Mouse (Mus musculus) right cerebral cortex, postnatal 25 days (tissue): ENCODE measurements around the gene Hist1h2bp.
"Not testable (repeated sequence)": the region's sequence is repeated elsewhere in the genome, so short reads cannot be mapped to it uniquely, and the experiment has no call there.

Experiments
- DNase-seq: peaks from one replicate; pipeline ENCODE4 v3.0.0; 2022

Hist1h2bp gene

DNA sequence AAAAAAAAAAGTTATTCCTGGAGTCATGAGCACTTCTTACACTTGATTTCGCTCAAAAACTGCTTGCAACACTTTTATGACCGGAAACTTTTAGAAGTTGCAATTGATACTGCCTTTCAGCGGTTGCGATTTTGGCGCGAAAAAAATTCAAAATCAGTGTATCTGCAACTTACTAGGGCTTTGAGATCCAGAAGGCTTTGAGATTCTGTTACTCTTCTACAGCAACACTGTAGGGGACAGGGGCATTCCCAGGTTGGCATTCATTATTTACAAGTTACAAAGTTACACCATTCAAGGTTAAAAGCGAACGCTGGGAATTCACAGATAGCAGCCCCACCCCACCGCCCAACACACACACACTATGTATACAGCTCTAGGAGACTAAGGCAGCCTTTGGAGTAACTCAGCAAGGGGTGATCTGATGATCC lies 3.5 kb upstream of the Hist1h2bp start:
- no peak for DNase-seq

GRCm38 (mm10) chr13:21784311-21784710 lies 3.0 kb upstream of the Hist1h2bp start:
- DNase-seq, result no peak

GRCm38 (mm10) chr13:21786189-21786898 lies 917 bp upstream of the Hist1h2bp start:
- DNase-seq, result no peak

GRCm38 (mm10) chr13:21787760-21788593 lies 716 bp downstream of the Hist1h2bp start:
- DNase-seq, result no peak

GRCm38 (mm10) chr13:21789925-21790324 lies 2.7 kb downstream of the Hist1h2bp start:
- DNase-seq, result no peak

DNA sequence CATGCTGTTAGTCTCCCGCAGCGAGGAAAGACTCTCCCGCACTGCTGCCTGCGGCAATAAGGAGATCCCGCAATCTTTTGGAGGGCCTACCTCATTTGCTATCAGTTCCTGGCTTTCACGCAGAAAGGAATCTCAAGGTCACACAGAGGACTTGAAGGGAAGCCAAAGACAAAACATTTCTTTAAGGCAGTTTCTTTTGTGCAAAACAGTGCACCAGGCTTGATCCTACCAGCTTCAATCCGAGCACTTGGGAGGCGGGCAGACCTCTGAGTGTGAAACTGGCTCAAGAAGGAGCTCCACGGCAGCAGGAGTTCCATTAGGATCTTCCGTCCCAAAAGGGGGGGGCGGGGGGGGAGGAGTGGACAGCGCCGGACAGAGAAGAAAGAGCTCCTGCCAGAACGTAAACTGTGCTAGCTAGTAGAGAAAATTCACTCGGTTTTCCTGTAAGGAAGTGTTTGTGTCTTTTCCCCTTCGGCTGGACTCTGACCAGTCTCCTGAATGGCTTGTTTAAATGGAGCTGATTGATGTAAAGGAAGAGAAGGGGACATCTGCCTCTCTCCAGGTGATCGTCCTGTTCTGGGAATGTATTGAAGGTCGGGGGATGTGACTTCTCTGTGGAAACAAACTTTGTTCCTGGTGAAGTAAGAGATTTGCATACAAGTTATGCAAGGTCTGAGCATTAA lies 3.5 kb downstream of the Hist1h2bp start:
- no peak for DNase-seq

GRCm38 (mm10) chr13:21795584-21795983 lies 8.3 kb downstream of the Hist1h2bp start:
- DNase-seq, result no peak

GRCm38 (mm10) chr13:21797163-21797562 lies 9.9 kb downstream of the Hist1h2bp start:
- not testable (repeated sequence) for DNase-seq

- not testable (repeated sequence) for DNase-seq
Observed at GRCm38 (mm10) chr13:21803058-21803457, 15.8 kb downstream of the Hist1h2bp start.

GRCm38 (mm10) chr13:21810073-21810472 lies 22.8 kb downstream of the Hist1h2bp start, which contains the start of the genes Hist1h2bq and Hist1h2ao:
Gene Hist1h2bq (minus strand): TSS chr13:21810197.
Gene Hist1h2ao (plus strand): TSS chr13:21810465.
- DNase-seq, result not testable (repeated sequence)

GRCm38 (mm10) chr13:21811074-21811473 lies 23.8 kb downstream of the Hist1h2bp start:
- not testable (repeated sequence) for DNase-seq

GRCm38 (mm10) chr13:21811539-21811938 lies 24.3 kb downstream of the Hist1h2bp start, which contains the start of gene Hist1h4m:
Gene Hist1h4m (plus strand): TSS chr13:21811746.
- peak; percentile 46 for DNase-seq

- not testable (repeated sequence) for DNase-seq
Observed at GRCm38 (mm10) chr13:21812092-21812491, 24.8 kb downstream of the Hist1h2bp start.

DNA sequence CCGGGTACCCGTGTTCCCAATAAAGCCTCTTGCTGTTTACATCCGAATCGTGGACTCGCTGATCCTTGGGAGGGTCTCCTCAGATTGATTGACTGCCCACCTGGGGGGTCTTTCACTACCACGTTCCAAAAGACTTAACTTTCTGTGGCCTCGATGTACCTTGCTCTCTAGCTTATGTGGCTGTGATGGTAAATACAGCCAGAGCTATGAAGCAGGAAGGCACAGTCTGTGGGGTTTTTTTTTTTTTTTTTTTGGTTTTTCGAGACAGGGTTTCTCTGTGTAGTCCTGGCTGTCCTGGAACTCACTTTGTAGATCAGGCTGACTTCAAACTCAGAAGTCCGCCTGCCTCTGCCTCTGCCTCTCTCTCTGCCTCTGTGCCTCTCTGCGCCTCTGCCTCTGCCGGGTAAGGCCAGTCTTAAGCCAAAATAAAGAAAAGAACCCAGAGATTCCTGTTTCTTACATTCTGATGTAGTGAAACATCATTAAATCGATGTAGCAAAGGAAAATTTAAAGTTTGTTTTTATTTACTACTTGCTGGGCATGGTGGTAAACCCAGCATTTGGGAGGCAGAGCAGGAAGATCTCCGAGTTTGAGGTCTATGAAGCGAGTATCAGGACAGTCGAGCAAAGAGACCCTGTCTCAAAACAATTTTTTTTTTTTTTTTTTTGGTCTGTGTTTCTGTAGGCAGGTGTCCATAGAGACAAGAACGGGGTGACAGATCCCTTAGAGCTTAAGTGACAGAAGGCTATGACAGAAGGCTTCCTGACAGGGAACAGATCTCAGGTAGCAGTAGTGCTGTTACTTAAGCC lies 33.0 kb downstream of the Hist1h2bp start:
- not testable (repeated sequence) for DNase-seq

GRCm38 (mm10) chr13:21828511-21828910 lies 41.2 kb downstream of the Hist1h2bp start:
- DNase-seq, result no peak

DNA sequence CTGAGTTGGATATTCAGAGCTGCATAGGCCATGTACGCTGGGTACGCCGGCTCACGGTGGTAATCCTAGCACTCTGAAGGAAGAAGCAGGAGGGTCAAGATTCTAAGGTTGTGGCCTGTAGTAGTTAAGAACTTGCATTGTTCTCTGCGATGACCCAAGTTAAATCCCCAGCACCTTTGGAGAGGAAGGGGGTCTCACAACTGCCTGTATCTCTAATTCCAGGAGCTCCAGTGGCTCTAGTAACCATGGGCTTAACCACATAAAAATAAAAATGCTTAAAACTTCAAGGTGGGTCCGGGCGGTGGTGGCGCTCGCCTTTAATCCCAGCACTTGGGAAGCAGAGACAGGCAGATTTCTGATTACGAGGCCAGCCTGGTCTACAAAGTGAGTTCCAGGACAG lies 43.1 kb downstream of the Hist1h2bp start:
- no peak for DNase-seq

DNA sequence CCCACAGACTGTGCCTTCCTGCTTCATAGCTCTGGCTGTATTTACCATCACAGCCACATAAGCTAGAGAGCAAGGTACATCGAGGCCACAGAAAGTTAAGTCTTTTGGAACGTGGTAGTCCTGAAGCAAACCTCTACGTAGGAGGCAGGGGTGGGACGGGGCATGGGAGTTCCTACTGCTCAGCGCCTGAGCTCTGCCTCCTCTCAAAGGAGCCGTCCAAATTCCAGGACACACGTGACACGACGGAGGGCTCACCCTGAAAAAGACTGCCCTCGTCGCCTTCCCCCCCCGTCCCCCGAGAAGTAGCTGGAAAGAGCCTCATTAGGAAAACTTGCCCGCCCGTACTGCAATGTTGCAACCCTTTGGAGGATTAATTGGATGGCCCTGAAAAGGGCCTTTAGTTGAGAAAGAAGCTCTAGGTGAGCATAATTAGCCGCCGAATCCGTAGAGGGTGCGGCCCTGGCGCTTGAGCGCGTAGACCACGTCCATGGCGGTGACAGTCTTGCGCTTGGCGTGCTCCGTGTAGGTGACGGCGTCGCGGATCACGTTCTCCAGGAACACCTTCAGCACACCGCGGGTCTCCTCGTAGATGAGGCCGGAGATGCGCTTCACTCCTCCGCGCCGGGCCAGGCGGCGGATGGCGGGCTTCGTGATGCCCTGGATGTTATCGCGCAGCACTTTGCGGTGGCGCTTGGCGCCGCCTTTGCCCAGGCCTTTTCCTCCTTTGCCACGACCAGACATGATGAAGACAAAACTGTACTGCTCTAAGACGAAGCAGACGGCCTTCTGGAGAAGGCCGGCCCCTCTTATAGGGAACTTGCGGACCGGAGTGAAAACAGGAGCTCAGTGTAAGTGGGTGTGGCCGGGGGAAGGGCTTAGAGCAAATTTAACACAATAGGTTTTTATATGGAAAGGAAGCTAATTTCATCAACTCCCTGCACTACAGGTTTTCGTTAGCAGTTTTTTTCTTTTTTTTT lies 44.4 kb downstream of the Hist1h2bp start, which contains the start of gene Hist1h4n:
TSS of gene Hist1h4n (minus strand) at position 779 of the 977 bp plus-strand sequence.
- peak; percentile 29 for DNase-seq

GRCm38 (mm10) chr13:21833461-21833860 lies 46.2 kb downstream of the Hist1h2bp start, which contains the start of the genes Hist1h2ap and Hist1h2br:
Gene Hist1h2ap (minus strand): TSS chr13:21833507.
Gene Hist1h2br (plus strand): TSS chr13:21833743.
- DNase-seq, result not testable (repeated sequence)
